Mouse (Mus musculus) limb, embryonic 12.5 days (tissue): Measurements from ENCODE around the gene Ly9. TPM values are rescaled to one million over a fixed set of nuclear protein-coding genes. Genes with fewer than 3 reads are reported as not detected.

ENCODE experiments used
- ATAC-seq: fragments of 200-750 bp; cut with Nextera tagmentation; 2 replicates; pipeline ENCODE4 v1.8.0; 2017; ENCODE audit warnings: low read depth, moderate TSS enrichment; ENCODE audit not compliant: insufficient number of reproducible peaks, insufficient read depth, low FRiP score, low TSS enrichment
- H3K27ac ChIP-seq: fragments of 300-500 bp; sonication (generic); 2 replicates; pipeline ENCODE4 v1.5.1; 2016; ENCODE audit warnings: mild to moderate bottlenecking, moderate library complexity
- H3K27me3 ChIP-seq: fragments of 300-500 bp; sonication (generic); 2 replicates; pipeline ENCODE4 v1.6.1; 2016; ENCODE audit warnings: mild to moderate bottlenecking, moderate library complexity
- H3K36me3 ChIP-seq: fragments of 300-500 bp; sonication (generic); 2 replicates; pipeline ENCODE4 v1.6.1; 2016; ENCODE audit warnings: mild to moderate bottlenecking, moderate library complexity
- H3K4me1 ChIP-seq: fragments of 300-500 bp; sonication (generic); replicated peaks from 2 replicates; pipeline ENCODE4 v1.6.1; 2016
- H3K4me2 ChIP-seq: fragments of 300-500 bp; sonication (generic); 2 replicates; pipeline ENCODE4 v1.6.1; 2016; ENCODE audit warnings: mild to moderate bottlenecking, moderate library complexity
- H3K4me3 ChIP-seq: fragments of 300-500 bp; sonication (generic); replicated peaks from 2 replicates; pipeline ENCODE4 v1.5.1; 2016; ENCODE audit warnings: mild to moderate bottlenecking
- H3K9ac ChIP-seq: fragments of 300-500 bp; sonication (generic); replicated peaks from 2 replicates; pipeline ENCODE4 v1.6.1; 2016; ENCODE audit warnings: mild to moderate bottlenecking, moderate library complexity
- H3K9me3 ChIP-seq: fragments of 300-500 bp; sonication (generic); 2 replicates; pipeline ENCODE4 v1.6.1; 2016; ENCODE audit warnings: mild to moderate bottlenecking, moderate library complexity
- WGBS: fragments of 180-500 bp; shearing (Covaris S2); methylation state at CpG from one replicate; pipeline ENCODE4 v1.1.7; 2016; 5-methylcytosine and 5-hydroxymethylcytosine counted together
- polyA plus RNA-seq: library from polyadenylated mRNA; unstranded; fragments of >200 nt; fragmentation: Nextera tagmentation; extraction: Ambion mirVana; gene quantifications from 2 replicates; pipeline ENCODE4 v1.2.1, GENCODE M21; 2016

The Ly9 gene
- polyA plus RNA-seq, 1 experiment from 2014 or later = 0.14 TPM

- H3K4me1 ChIP-seq = no peaks in the 10 kb centered on the region
- 86% methylated on average over 2 of the region's 2 CpGs for WGBS
- H3K9me3 ChIP-seq = no peaks in the 10 kb centered on the region
- no peak overlapping the region for H3K4me3 ChIP-seq
- H3K9ac ChIP-seq = no peak overlapping the region
- H3K27me3 ChIP-seq = no peaks in the 10 kb centered on the region
- H3K36me3 ChIP-seq = no peaks in the 10 kb centered on the region
- H3K27ac ChIP-seq = no peak overlapping the region
- no peak for ATAC-seq
- H3K4me2 ChIP-seq = no peak overlapping the region
Observed at GRCm38 (mm10) chr1:171584584-171584983, 22.6 kb downstream of the Ly9 start.

- ATAC-seq = no peak
- no peak overlapping the region for H3K4me2 ChIP-seq
- H3K36me3 ChIP-seq = no peaks in the 10 kb centered on the region
- no peaks in the 10 kb centered on the region for H3K9me3 ChIP-seq
- no peaks in the 10 kb centered on the region for H3K27me3 ChIP-seq
- no peak overlapping the region for H3K27ac ChIP-seq
- H3K4me3 ChIP-seq = no peak overlapping the region
- 84% methylated on average over 7 of the region's 7 CpGs for WGBS
- H3K9ac ChIP-seq = no peak overlapping the region
- H3K4me1 ChIP-seq = no peaks in the 10 kb centered on the region
Observed at GRCm38 (mm10) chr1:171577168-171577567, 30.0 kb downstream of the Ly9 start.

GRCm38 (mm10) chr1:171568436-171568835, 38.8 kb downstream of the Ly9 start:
- Histone ChIP-seq H3K4me2 (no peak overlapping the region), H3K27ac (no peak overlapping the region), H3K27me3 (no peaks in the 10 kb centered on the region; the same call in 1 of the 2 replicates), H3K9ac (no peak overlapping the region), H3K9me3 (no peaks in the 10 kb centered on the region), H3K4me1 (no peaks in the 10 kb centered on the region), H3K36me3 (no peaks in the 10 kb centered on the region), H3K4me3 (no peak overlapping the region)
- WGBS = 58% methylated on average over 2 of the region's 2 CpGs
- ATAC-seq = no peak

GRCm38 (mm10) chr1:171566777-171567176, 40.4 kb downstream of the Ly9 start:
- ATAC-seq = no peak
- H3K4me1 ChIP-seq = no peaks in the 10 kb centered on the region
- H3K9ac ChIP-seq = no peak overlapping the region
- no peak overlapping the region for H3K27ac ChIP-seq
- 23% methylated on average over 8 of the region's 8 CpGs for WGBS
- H3K4me2 ChIP-seq = no peak overlapping the region
- H3K9me3 ChIP-seq = no peaks in the 10 kb centered on the region
- no peak overlapping the region for H3K4me3 ChIP-seq
- H3K27me3 ChIP-seq = no peaks in the 10 kb centered on the region; the same call in 1 of the 2 replicates
- no peaks in the 10 kb centered on the region for H3K36me3 ChIP-seq

GRCm38 (mm10) chr1:171565888-171566287, 41.3 kb downstream of the Ly9 start:
- Histone ChIP-seq H3K9ac (no peak overlapping the region), H3K27ac (no peak overlapping the region), H3K4me2 (no peak overlapping the region), H3K36me3 (no peaks in the 10 kb centered on the region), H3K9me3 (no peaks in the 10 kb centered on the region), H3K4me1 (no peaks in the 10 kb centered on the region), H3K4me3 (no peak overlapping the region), H3K27me3 (no peaks in the 10 kb centered on the region; the same call in 1 of the 2 replicates)
- WGBS = 64% methylated on average over 4 of the region's 4 CpGs
- ATAC-seq = no peak

- no peaks in the 10 kb centered on the region for H3K36me3 ChIP-seq
- no peak overlapping the region for H3K9ac ChIP-seq
- WGBS = 60% methylated on average over 3 of the region's 3 CpGs
- no peak for ATAC-seq
- H3K27ac ChIP-seq = no peak overlapping the region
- H3K4me3 ChIP-seq = no peak overlapping the region
- H3K9me3 ChIP-seq = no peaks in the 10 kb centered on the region
- H3K4me1 ChIP-seq = no peaks in the 10 kb centered on the region
- H3K27me3 ChIP-seq = no peaks in the 10 kb centered on the region; the same call in 1 of the 2 replicates
- no peak overlapping the region for H3K4me2 ChIP-seq
Observed at GRCm38 (mm10) chr1:171564247-171564646, 43.0 kb downstream of the Ly9 start.

- ATAC-seq = no peak
- WGBS = 72% methylated on average over 2 of the region's 2 CpGs
Observed at GRCm38 (mm10) chr1:171563042-171563441, 44.2 kb downstream of the Ly9 start.

GRCm38 (mm10) chr1:171561639-171562225, 45.5 kb downstream of the Ly9 start:
- Histone ChIP-seq H3K27ac (no peak overlapping the region), H3K27me3 (no peaks in the 10 kb centered on the region), H3K4me3 (no peak overlapping the region), H3K9ac (no peak overlapping the region), H3K4me2 (no peak overlapping the region), H3K4me1 (no peaks in the 10 kb centered on the region), H3K36me3 (no peaks in the 10 kb centered on the region), H3K9me3 (no peaks in the 10 kb centered on the region)
- no peak for ATAC-seq
- WGBS = 68% methylated on average over 9 of the region's 11 CpGs

More at GRCm38 (mm10) chr1:171563042-171563441, 44.2 kb downstream of the Ly9 start:
- H3K4me2 ChIP-seq = no peak overlapping the region
- no peak overlapping the region for H3K4me3 ChIP-seq
- H3K9ac ChIP-seq = no peak overlapping the region
- H3K9me3 ChIP-seq = no peaks in the 10 kb centered on the region
- no peak overlapping the region for H3K27ac ChIP-seq
- no peaks in the 10 kb centered on the region for H3K27me3 ChIP-seq
- H3K4me1 ChIP-seq = no peaks in the 10 kb centered on the region
- H3K36me3 ChIP-seq = no peaks in the 10 kb centered on the region

GRCm38 (mm10) chr1:171561200-171561599, 46.0 kb downstream of the Ly9 start:
- Histone ChIP-seq H3K27ac (no peak overlapping the region), H3K36me3 (no peaks in the 10 kb centered on the region), H3K9ac (no peak overlapping the region), H3K4me3 (no peak overlapping the region), H3K9me3 (no peaks in the 10 kb centered on the region), H3K27me3 (no peaks in the 10 kb centered on the region), H3K4me1 (no peaks in the 10 kb centered on the region), H3K4me2 (no peak overlapping the region)
- 100% methylated on average over 1 of the region's 1 CpGs for WGBS
- ATAC-seq = no peak

GRCm38 (mm10) chr1:171560262-171560661, 46.9 kb downstream of the Ly9 start:
- H3K27me3 ChIP-seq = no peaks in the 10 kb centered on the region
- no peak overlapping the region for H3K4me2 ChIP-seq
- WGBS = 72% methylated on average over 2 of the region's 2 CpGs
- no peaks in the 10 kb centered on the region for H3K36me3 ChIP-seq
- H3K4me1 ChIP-seq = no peaks in the 10 kb centered on the region
- no peak overlapping the region for H3K27ac ChIP-seq
- no peak for ATAC-seq
- H3K9me3 ChIP-seq = no peaks in the 10 kb centered on the region
- H3K4me3 ChIP-seq = no peak overlapping the region
- no peak overlapping the region for H3K9ac ChIP-seq

GRCm38 (mm10) chr1:171558898-171559297, 48.3 kb downstream of the Ly9 start, which contains the start of gene Cd244a:
Gene Cd244a (plus strand): TSS chr1:171559193.
- no peak for ATAC-seq
- Histone ChIP-seq H3K4me3 (no peak within 1 kb of the TSS), H3K27me3 (no peaks in the 10 kb centered on the region), H3K9me3 (no peaks in the 10 kb centered on the region), H3K4me1 (no peaks in the 10 kb centered on the region), H3K36me3 (no peaks in the 10 kb centered on the region), H3K4me2 (no peak within 1 kb of the TSS), H3K9ac (no peak within 1 kb of the TSS), H3K27ac (no peak within 1 kb of the TSS)
- WGBS = 85% methylated on average over 4 of the region's 4 CpGs

- no peak for ATAC-seq
- H3K27me3 ChIP-seq = no peaks in the 10 kb centered on the region
- H3K9me3 ChIP-seq = no peaks in the 10 kb centered on the region
- no peak overlapping the region for H3K4me2 ChIP-seq
- no peak overlapping the region for H3K27ac ChIP-seq
- H3K36me3 ChIP-seq = no peaks in the 10 kb centered on the region
- 69% methylated on average over 6 of the region's 6 CpGs for WGBS
- H3K4me1 ChIP-seq = no peaks in the 10 kb centered on the region
- no peak overlapping the region for H3K9ac ChIP-seq
- H3K4me3 ChIP-seq = no peak overlapping the region
Observed at GRCm38 (mm10) chr1:171558407-171558806, 48.8 kb downstream of the Ly9 start.
